Mouse (Mus musculus): ENCODE results near the gene Trp53bp2. TPM values are rescaled to one million over a fixed set of nuclear protein-coding genes. Genes with fewer than 3 reads are reported as not detected.
A peak's percentile ranks its signal among the peaks of the same experiment; 100 is the strongest.

Gene Trp53bp2
- polyA plus RNA-seq, 1 experiment from 2014 or later, result 32.5 TPM

GRCm38 (mm10) chr1:182444116-182444515, 35.1 kb downstream of the Trp53bp2 start:
- H3K4me3 ChIP-seq (replicated peaks), result no peak overlapping the region
- H3K4me2 ChIP-seq, result no peak overlapping the region
- H3K9ac ChIP-seq, result no peak overlapping the region
- 93% methylated on average over 2 of the region's 2 CpGs for WGBS
- H3K4me1 ChIP-seq, result no peaks in the 10 kb centered on the region
- peaks cover 86% of the 10 kb centered on the region for H3K36me3 ChIP-seq (replicated peaks)
- H3K27me3 ChIP-seq, result no peaks in the 10 kb centered on the region
- H3K27ac ChIP-seq, result no peak overlapping the region
- ATAC-seq (ENCODE audit: low FRiP score), result no peak
- no peaks in the 10 kb centered on the region for H3K9me3 ChIP-seq

GRCm38 (mm10) chr1:182448276-182449035, 39.5 kb downstream of the Trp53bp2 start:
- no peak for ATAC-seq (ENCODE audit: low FRiP score)
- peaks cover 73% of the 10 kb centered on the region for H3K36me3 ChIP-seq (replicated peaks)
- no peak overlapping the region for H3K4me3 ChIP-seq (replicated peaks)

DNA sequence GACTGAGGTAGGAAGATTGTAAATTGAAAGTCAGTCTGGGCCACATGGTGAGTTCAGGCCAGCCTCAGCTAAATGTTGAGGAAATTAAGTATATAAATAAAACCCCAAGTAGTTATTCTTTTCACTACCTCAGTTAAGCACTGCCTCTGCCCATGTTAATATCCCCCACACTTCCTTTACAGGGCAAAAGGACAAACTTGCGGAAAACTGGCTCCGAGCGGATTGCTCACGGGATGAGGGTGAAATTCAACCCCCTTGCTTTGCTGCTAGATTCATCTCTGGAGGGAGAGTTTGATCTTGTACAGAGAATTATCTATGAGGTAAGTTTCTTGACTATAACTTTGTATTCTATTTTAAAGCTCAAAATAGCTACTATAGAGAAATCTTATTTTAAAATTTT, 43.5 kb downstream of the Trp53bp2 start:
- H3K9me3 ChIP-seq, result no peaks in the 10 kb centered on the region
- peaks cover 59% of the 10 kb centered on the region for H3K36me3 ChIP-seq (replicated peaks)
- no peak for ATAC-seq (ENCODE audit: low FRiP score)
- no peak overlapping the region for H3K4me2 ChIP-seq
- H3K9ac ChIP-seq, result no peak overlapping the region
- no peaks in the 10 kb centered on the region for H3K4me1 ChIP-seq
- H3K27ac ChIP-seq, result no peak overlapping the region
- H3K27me3 ChIP-seq, result no peaks in the 10 kb centered on the region
- H3K4me3 ChIP-seq (replicated peaks), result no peak overlapping the region
- 84% methylated on average over 4 of the region's 4 CpGs for WGBS

More at GRCm38 (mm10) chr1:182448276-182449035, 39.5 kb downstream of the Trp53bp2 start:
- Histone ChIP-seq H3K4me2 (no peak overlapping the region), H3K9ac (no peak overlapping the region), H3K27me3 (no peaks in the 10 kb centered on the region), H3K4me1 (no peaks in the 10 kb centered on the region), H3K27ac (no peak overlapping the region), H3K9me3 (no peaks in the 10 kb centered on the region)
- 93% methylated on average over 14 of the region's 14 CpGs for WGBS

GRCm38 (mm10) chr1:182455080-182455479, 46.1 kb downstream of the Trp53bp2 start:
- Histone ChIP-seq H3K27me3 (no peaks in the 10 kb centered on the region), H3K4me1 (no peaks in the 10 kb centered on the region), H3K4me3 (replicated peaks) (no peak overlapping the region), H3K4me2 (no peak overlapping the region), H3K36me3 (replicated peaks) (peaks cover 56% of the 10 kb centered on the region), H3K27ac (no peak overlapping the region), H3K9ac (no peak overlapping the region), H3K9me3 (no peaks in the 10 kb centered on the region)
- WGBS, result 93% methylated on average over 2 of the region's 2 CpGs
- no peak for ATAC-seq (ENCODE audit: low FRiP score)

- Histone ChIP-seq H3K9me3 (no peaks in the 10 kb centered on the region), H3K4me1 (no peaks in the 10 kb centered on the region), H3K27ac (no peak overlapping the region), H3K36me3 (replicated peaks) (peaks cover 56% of the 10 kb centered on the region), H3K4me2 (no peak overlapping the region), H3K4me3 (replicated peaks) (no peak overlapping the region), H3K9ac (no peak overlapping the region), H3K27me3 (no peaks in the 10 kb centered on the region)
- 83% methylated on average over 19 of the region's 19 CpGs for WGBS
- no peak for ATAC-seq (ENCODE audit: low FRiP score)
Measured at GRCm38 (mm10) chr1:182458556-182458955, 49.6 kb downstream of the Trp53bp2 start.

DNA sequence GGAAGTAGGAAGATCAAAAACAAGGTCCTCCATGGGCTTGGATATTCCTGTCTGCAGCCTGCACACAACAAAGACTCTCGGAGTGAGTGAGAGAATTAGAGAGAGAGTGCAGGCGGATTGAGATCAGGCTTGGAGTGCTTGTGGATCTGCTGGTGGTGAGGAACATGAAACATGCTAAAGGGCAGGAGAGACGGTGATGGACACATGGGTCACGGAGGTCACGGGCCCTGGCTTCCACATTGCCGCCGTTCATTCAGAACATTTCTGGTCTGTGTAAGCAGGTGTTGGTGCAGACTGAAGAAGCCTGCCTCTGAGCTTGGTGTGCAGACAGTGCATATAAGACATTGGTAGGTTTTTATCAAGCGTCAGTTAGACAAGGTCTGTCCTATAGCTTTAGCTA, 50.5 kb downstream of the Trp53bp2 start:
- H3K27ac ChIP-seq, result no peak overlapping the region
- peaks cover 49% of the 10 kb centered on the region for H3K36me3 ChIP-seq (replicated peaks)
- H3K4me2 ChIP-seq, result no peak overlapping the region
- H3K9ac ChIP-seq, result no peak overlapping the region
- H3K9me3 ChIP-seq, result no peaks in the 10 kb centered on the region
- H3K4me3 ChIP-seq (replicated peaks), result no peak overlapping the region
- no peaks in the 10 kb centered on the region for H3K27me3 ChIP-seq
- WGBS, result 88% methylated on average over 8 of the region's 8 CpGs
- no peaks in the 10 kb centered on the region for H3K4me1 ChIP-seq
- no peak for ATAC-seq (ENCODE audit: low FRiP score)

DNA sequence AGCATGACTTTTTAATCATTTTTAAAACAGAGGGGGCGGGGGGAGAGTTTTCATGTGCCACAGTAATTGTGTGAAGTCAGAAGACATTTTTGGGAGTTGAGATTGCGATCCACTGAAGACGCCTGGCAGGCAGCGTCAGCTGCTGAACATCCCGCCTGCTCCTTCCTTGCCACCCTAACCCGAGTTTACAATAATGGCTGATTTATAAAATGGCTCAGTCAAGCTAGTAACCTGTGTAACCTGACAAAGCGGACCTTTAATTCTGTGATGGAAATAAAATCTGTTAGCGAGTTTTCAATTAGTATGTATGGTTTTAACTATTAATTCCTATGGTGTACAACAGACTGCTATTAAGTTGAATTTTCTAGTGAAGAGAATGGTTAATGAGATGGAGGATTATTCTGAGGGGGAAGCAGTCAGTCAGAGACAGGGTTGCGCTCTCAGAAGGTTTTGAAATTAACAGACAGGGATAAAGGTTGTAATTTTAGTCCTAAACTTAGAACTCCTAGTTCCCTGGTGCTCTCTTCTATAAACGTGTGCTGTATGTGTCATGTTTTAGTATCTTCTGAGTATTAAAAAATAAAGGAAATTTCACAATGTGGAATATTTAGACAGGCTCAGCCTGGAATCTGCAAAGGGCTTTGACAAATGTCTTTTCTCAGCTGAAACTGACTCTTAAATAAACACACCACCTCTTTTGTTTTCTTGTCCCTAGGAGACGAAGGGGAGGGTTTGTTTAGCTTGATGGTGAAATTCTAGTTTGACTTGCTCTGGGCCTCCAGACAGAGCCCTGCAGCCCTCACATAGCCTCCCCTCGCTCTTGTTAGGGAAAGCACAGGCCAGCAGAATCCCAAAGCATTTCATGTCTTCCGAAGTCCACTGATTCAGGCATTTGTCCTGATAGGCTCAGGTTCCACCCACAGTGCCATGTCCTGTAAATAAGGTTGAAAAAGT, 51.6 kb downstream of the Trp53bp2 start:
- no peak overlapping the region for H3K27ac ChIP-seq

DNA sequence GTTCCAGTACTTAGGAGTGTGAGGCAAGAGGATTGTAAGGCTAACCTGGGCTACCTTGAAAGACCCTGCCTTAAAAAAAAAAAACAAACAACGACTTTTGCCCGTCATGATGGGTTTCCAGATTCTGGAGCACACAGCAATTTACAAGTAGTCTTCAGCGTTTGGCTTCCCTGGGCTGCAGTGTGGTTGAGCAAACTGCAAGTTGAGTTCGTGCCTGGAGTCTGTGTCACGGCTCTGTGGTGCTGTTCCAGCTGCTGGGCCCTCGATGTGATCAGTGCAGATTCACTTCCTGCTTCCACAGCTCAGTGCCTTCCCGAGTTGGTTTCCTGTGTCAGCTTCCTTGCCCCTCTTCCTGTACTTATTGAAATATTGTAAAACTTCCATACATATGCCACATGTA, 52.3 kb downstream of the Trp53bp2 start:
- no peak for ATAC-seq (ENCODE audit: low FRiP score)
- Histone ChIP-seq H3K4me2 (no peak overlapping the region), H3K4me1 (peaks cover 4% of the 10 kb centered on the region; the same call in 1 of the 2 replicates), H3K9ac (no peak overlapping the region), H3K36me3 (replicated peaks) (peaks cover 38% of the 10 kb centered on the region), H3K27me3 (no peaks in the 10 kb centered on the region), H3K9me3 (no peaks in the 10 kb centered on the region), H3K4me3 (replicated peaks) (no peak overlapping the region), H3K27ac (no peak overlapping the region)
- 87% methylated on average over 7 of the region's 7 CpGs for WGBS

More for the DNA sequence above, 51.6 kb downstream of the Trp53bp2 start:
- Histone ChIP-seq H3K36me3 (replicated peaks) (peaks cover 42% of the 10 kb centered on the region), H3K27me3 (no peaks in the 10 kb centered on the region), H3K9me3 (no peaks in the 10 kb centered on the region), H3K4me2 (no peak overlapping the region), H3K9ac (no peak overlapping the region), H3K4me3 (replicated peaks) (no peak overlapping the region), H3K4me1 (peaks cover 4% of the 10 kb centered on the region; the same call in 1 of the 2 replicates)
- ATAC-seq (ENCODE audit: low FRiP score), result no peak
- 83% methylated on average over 13 of the region's 13 CpGs for WGBS

GRCm38 (mm10) chr1:182461813-182462212, 52.8 kb downstream of the Trp53bp2 start:
- Histone ChIP-seq H3K27me3 (no peaks in the 10 kb centered on the region), H3K9ac (no peak overlapping the region), H3K4me3 (replicated peaks) (no peak overlapping the region), H3K9me3 (no peaks in the 10 kb centered on the region), H3K36me3 (replicated peaks) (peaks cover 38% of the 10 kb centered on the region), H3K4me2 (no peak overlapping the region), H3K4me1 (peaks cover 4% of the 10 kb centered on the region; the same call in 1 of the 2 replicates), H3K27ac (no peak overlapping the region)
- no peak for ATAC-seq (ENCODE audit: low FRiP score)
- 96% methylated on average over 10 of the region's 10 CpGs for WGBS

DNA sequence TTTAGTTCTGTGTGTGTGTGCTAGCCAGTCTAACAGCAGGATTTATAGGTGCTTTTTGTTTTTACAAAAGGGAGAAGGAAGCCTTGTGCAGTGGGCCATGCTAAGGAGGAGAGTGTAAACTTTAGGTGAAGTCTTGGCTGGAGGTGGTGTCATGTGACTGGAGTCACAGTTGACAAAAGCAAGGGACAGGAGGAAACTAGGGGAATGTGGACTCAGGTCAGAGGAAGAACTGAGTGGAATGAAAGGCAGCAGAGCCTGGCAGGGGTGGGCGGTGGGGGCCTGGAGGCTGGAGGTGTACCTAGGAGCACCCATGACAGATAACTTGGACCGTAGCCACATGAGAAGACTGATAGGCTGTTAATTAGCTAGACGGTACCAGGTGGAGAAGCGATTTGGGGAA, 56.3 kb downstream of the Trp53bp2 start:
- H3K36me3 ChIP-seq (replicated peaks), result peaks cover 46% of the 10 kb centered on the region
- peaks cover 4% of the 10 kb centered on the region; the same call in 1 of the 2 replicates for H3K4me1 ChIP-seq
- H3K27ac ChIP-seq, result no peak overlapping the region
- no peaks in the 10 kb centered on the region for H3K9me3 ChIP-seq
- H3K4me2 ChIP-seq, result no peak overlapping the region
- H3K4me3 ChIP-seq (replicated peaks), result no peak overlapping the region
- WGBS, result 82% methylated on average over 4 of the region's 4 CpGs
- H3K27me3 ChIP-seq, result no peaks in the 10 kb centered on the region
- H3K9ac ChIP-seq, result no peak overlapping the region
- ATAC-seq (ENCODE audit: low FRiP score), result no peak

DNA sequence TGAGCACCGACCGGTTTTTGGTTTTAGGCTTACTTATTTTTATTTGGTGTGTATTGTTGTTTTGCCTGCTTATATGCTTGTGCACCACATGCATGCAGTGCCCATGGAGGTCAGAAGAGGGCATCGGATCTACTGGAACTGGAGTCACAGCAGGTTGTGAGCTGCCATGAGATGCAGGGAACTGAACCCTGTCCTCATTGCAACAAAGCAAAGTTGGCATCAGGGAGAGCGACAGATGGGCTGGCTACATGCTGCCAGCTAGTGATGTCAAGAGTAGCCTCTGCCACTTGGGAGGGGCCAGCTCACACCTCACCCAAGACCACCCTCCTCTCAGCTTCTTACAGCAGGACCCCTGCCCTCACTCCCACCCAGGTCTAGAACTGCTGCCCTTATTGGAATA, 57.0 kb downstream of the Trp53bp2 start:
- Histone ChIP-seq H3K9me3 (no peaks in the 10 kb centered on the region), H3K4me1 (peaks cover 4% of the 10 kb centered on the region; the same call in 1 of the 2 replicates), H3K27me3 (no peaks in the 10 kb centered on the region), H3K9ac (no peak overlapping the region), H3K27ac (no peak overlapping the region), H3K36me3 (replicated peaks) (peaks cover 49% of the 10 kb centered on the region), H3K4me3 (replicated peaks) (no peak overlapping the region), H3K4me2 (no peak overlapping the region)
- WGBS, result 94% methylated on average over 4 of the region's 4 CpGs
- 0 out of 2 replicates have a peak, but pooled peaks have one; percentile 4 for ATAC-seq (ENCODE audit: low FRiP score)

DNA sequence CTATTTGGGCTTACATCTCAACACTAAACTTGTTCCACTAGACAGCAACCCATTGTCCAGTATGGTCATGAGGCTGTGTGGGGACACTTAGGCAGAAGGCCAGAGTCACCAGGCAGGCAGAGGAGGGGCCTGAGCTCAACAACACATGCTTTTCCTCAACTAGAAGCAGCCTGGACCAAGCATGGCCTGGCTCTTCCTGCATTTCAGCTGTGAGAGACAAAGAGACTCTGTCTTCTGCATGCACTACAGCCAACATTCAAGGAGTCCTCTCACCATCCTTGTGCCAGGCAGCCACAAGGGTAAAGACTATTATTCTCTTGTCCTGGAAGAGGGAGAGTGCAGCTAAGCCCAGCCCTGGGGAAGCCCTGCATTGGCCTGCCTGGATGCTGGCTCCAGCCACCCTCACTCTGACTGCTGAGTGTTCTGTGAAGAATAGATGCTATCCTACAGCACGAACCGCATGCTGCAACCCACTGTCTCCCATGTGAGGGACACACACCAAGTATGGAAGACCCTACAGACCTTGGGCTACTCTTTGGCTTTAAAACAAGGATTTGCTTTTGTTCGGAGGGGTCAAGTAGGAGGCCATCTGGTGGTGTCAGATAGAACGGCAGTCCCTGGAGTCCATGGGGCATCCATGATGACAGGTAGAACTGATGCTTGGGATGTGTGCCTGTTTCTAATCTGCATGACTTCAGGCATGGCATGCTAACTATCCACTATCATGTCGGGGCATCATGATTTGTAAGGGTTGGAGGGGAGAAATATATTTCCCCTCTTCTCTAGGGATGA, 66.2 kb downstream of the Trp53bp2 start:
- WGBS, result 81% methylated on average over 5 of the region's 5 CpGs
- H3K9ac ChIP-seq, result no peak overlapping the region
- no peak overlapping the region for H3K4me2 ChIP-seq
- H3K4me3 ChIP-seq (replicated peaks), result no peak overlapping the region
- ATAC-seq (ENCODE audit: low FRiP score), result no peak
- no peak overlapping the region for H3K27ac ChIP-seq
- no peaks in the 10 kb centered on the region for H3K27me3 ChIP-seq
- H3K9me3 ChIP-seq, result no peaks in the 10 kb centered on the region
- H3K36me3 ChIP-seq (replicated peaks), result peaks cover 78% of the 10 kb centered on the region
- H3K4me1 ChIP-seq, result no peaks in the 10 kb centered on the region
